Mouse (Mus musculus): ENCODE data around the gene Zfp646. TPM values are rescaled to one million over a fixed set of nuclear protein-coding genes. Genes with fewer than 3 reads are reported as not detected.

Zfp646 gene
- total RNA-seq (2012; rRNA removed) (23.8 and 25.3 TPM in 2 replicates), total RNA-seq (2014; rRNA removed) (9.3 and 10.6 TPM in 2 replicates), polyA plus RNA-seq (2012; ENCODE audit: insufficient read length, low read depth) (16.6 and 18.8 TPM in 2 replicates)

DNA sequence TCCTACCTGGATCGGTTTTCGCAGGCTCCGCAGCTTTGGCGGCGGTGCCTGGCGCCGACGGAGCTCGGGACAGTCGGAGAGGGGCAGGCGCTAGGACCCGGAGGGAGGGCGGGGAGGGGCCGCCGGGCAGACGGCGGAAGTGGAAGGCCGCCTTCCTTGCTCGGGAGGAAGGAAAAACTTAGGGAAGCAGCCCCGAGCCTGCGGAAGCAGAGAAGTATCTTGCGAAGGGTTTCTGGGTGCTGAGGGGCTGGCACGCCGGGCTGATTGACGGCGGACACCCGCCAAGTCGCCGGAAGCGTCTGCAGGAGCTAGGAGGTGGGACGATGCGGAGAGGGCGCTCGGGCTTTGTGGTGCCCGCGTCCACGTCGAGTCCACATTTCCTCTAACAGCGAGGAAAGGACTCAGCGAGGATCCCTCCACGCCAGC lies at the start of gene Zfp646:
Gene Zfp646, plus strand, starts transcription at position 181 of the 426 bp plus-strand sequence.
- Histone ChIP-seq H3K9ac (ENCODE audit: insufficient read depth, low read depth) (peak within 1 kb of the TSS; percentile 87), H3K27ac (ENCODE audit: insufficient read depth, low read depth) (peak within 1 kb of the TSS; percentile 78), H3K4me1 (ENCODE audit: control insufficient read depth in 1 of 2, insufficient read depth in 2 of 2) (peaks cover 6 to 33% of the 10 kb centered on the region in 2 experiments), H3K9me3 (replicated peaks; ENCODE audit: low read length) (peaks cover 28% of the 10 kb centered on the region), H3K27me3 (replicated peaks) (no peaks in the 10 kb centered on the region), H3K4me3 (replicated peaks in 1 of 3; ENCODE audit: low read depth in 2 of 3, low read length in 2 of 3, poor library complexity in 1 of 3) (peak within 1 kb of the TSS; percentile 66 to 99 (median 98)), H3K36me3 (replicated peaks in 1 of 2; ENCODE audit: control insufficient read depth in 1 of 2, insufficient read depth in 1 of 2, low read length in 1 of 2) (peaks cover 28 to 50% of the 10 kb centered on the region in 2 experiments), H3K79me2 (replicated peaks; ENCODE audit: control insufficient read depth, extremely low read depth, insufficient read depth, poor library complexity, severe bottlenecking) (peaks cover 27% of the 10 kb centered on the region), H3K4me2 (ENCODE audit: insufficient read depth, low read depth, poor library complexity, severe bottlenecking) (peak within 1 kb of the TSS; percentile 95)
- dilution Hi-C loops (cut with MboI; ENCODE audit: extremely low pct_ligation_motif_present, extremely low pct_unique_long_range_greater_than_20kb, low sequenced_read_pairs) (no loop called here), in situ Hi-C loops (cut with MboI; ENCODE audit: low pct_ligation_motif_present, low pct_unique_long_range_greater_than_20kb, low sequenced_read_pairs) (no loop called here)
- TF ChIP-seq JUND (conservative IDR thresholded peaks at IDR 0.05; ENCODE audit: low read depth, low read length) (no peak), MXI1 (IDR thresholded peaks at IDR 0.05; ENCODE audit: low read depth, low read length) (0 out of 2 replicates have a peak, but pooled peaks have one; percentile 41), MAX (IDR thresholded peaks at IDR 0.05; ENCODE audit: low read length) (0 out of 2 replicates have a peak, but pooled peaks have one; percentile 10), JUN (IDR thresholded peaks at IDR 0.05; ENCODE audit: insufficient read depth, low read depth, low read length) (no peak), E2F4 (IDR thresholded peaks at IDR 0.05; ENCODE audit: insufficient replicate concordance, low read depth, low read length) (0 out of 2 replicates have a peak, but pooled peaks have one; percentile 21), MYC (IDR thresholded peaks at IDR 0.05; ENCODE audit: low read depth, low read length) (no peak), SIN3A (IDR thresholded peaks at IDR 0.05; ENCODE audit: low read length) (peak; percentile 32; the same call in 1 of the 2 replicates), USF2 (conservative IDR thresholded peaks at IDR 0.05; ENCODE audit: low read depth, low read length) (no peak), ZKSCAN1 (IDR thresholded peaks at IDR 0.05; ENCODE audit: borderline replicate concordance, low read depth, low read length) (no peak), MEF2A (IDR thresholded peaks at IDR 0.05; ENCODE audit: borderline replicate concordance, low read depth, low read length) (no peak; the same call in 1 of the 2 replicates), NELFE (IDR thresholded peaks at IDR 0.05; ENCODE audit: low read depth, low read length) (peak; percentile 51; the same call in 1 of the 2 replicates), POLR2A (IDR thresholded peaks at IDR 0.05; ENCODE audit: low read depth, low read length) (peak; percentile 44), TBP (conservative IDR thresholded peaks at IDR 0.05; ENCODE audit: low read depth, low read length) (0 out of 2 replicates have a peak, but pooled peaks have one; percentile 9), HCFC1 (IDR thresholded peaks at IDR 0.05; ENCODE audit: low read depth, low read length) (peak; percentile 72), CHD1 (IDR thresholded peaks at IDR 0.05; ENCODE audit: low read depth, low read length) (no peak), POLR2AphosphoS2 (IDR thresholded peaks at IDR 0.05; ENCODE audit: low read depth, low read length) (no peak), ELF1 (IDR thresholded peaks at IDR 0.05; ENCODE audit: low read depth, low read length) (peak; percentile 86), MAFK (IDR thresholded peaks at IDR 0.05; ENCODE audit: insufficient replicate concordance, low read length) (no peak), NRF1 (IDR thresholded peaks at IDR 0.05; ENCODE audit: low read depth, low read length) (no peak), ZMIZ1 (IDR thresholded peaks at IDR 0.05; ENCODE audit: low read depth, low read length) (peak; percentile 62), PAX5 (IDR thresholded peaks at IDR 0.05; ENCODE audit: low read length) (no peak), BHLHE40 (IDR thresholded peaks at IDR 0.05; ENCODE audit: low read depth, low read length) (no peak), GABPA (IDR thresholded peaks at IDR 0.05; ENCODE audit: insufficient replicate concordance, low read depth, low read length) (no peak), USF1 (IDR thresholded peaks at IDR 0.05; ENCODE audit: low read depth, low read length) (no peak), RCOR1 (conservative IDR thresholded peaks at IDR 0.05; ENCODE audit: low read depth, low read length) (no peak), EP300 (IDR thresholded peaks at IDR 0.05; ENCODE audit: low read length) (no peak), CTCF (conservative IDR thresholded peaks at IDR 0.05 in 1 of 2, IDR thresholded peaks at IDR 0.05 in 1 of 2; ENCODE audit: low read depth in 2 of 2, low read length in 2 of 2) (no peak), KAT2A (IDR thresholded peaks at IDR 0.05; ENCODE audit: insufficient replicate concordance, low read length) (no peak), MAZ (IDR thresholded peaks at IDR 0.05; ENCODE audit: low read depth, low read length) (no peak), SMC3 (IDR thresholded peaks at IDR 0.05; ENCODE audit: low read depth, low read length) (no peak)
- DNase-seq (ENCODE audit: extremely low read depth) = peak; percentile 79

Data from CH12.LX (cell line).